Mouse (Mus musculus) small intestine, adult 2 months (tissue): Measurements from ENCODE around the gene Alyref2. TPM values are rescaled to one million over a fixed set of nuclear protein-coding genes. Genes with fewer than 3 reads are reported as not detected.
A peak's percentile ranks its signal among the peaks of the same experiment; 100 is the strongest.

Experiments
- H3K27ac ChIP-seq: fragments of 200-500 bp; 2 replicates; pipeline ENCODE4 v1.5.1; 2012; ENCODE audit warnings: low read depth, low read length, control low read depth, inconsistent platforms; ENCODE audit not compliant: insufficient read depth
- H3K27me3 ChIP-seq: fragments of 200-500 bp; 2 replicates; pipeline ENCODE4 v1.6.1; 2012; ENCODE audit warnings: mild to moderate bottlenecking, moderate library complexity, low read length, inconsistent platforms; ENCODE audit not compliant: control insufficient read depth, insufficient read depth
- H3K36me3 ChIP-seq: fragments of 200-500 bp; 2 replicates; pipeline ENCODE4 v1.6.1; 2012; ENCODE audit warnings: mild to moderate bottlenecking, low read length, control low read depth, inconsistent platforms; ENCODE audit not compliant: control insufficient read depth, insufficient read depth
- H3K4me1 ChIP-seq: fragments of 200-500 bp; 2 replicates; pipeline ENCODE4 v1.6.1; 2012; ENCODE audit warnings: low read length, inconsistent platforms, mixed read lengths; ENCODE audit not compliant: control insufficient read depth, insufficient read depth, insufficient read length
- H3K4me3 ChIP-seq: fragments of 200-500 bp; 2 replicates; pipeline ENCODE4 v1.5.1; 2012; ENCODE audit warnings: low read depth, mild to moderate bottlenecking, control low read depth, inconsistent platforms, low read length, moderate library complexity
- CTCF ChIP-seq: fragments of 200-500 bp; IDR thresholded peaks from 2 replicates; pipeline ENCODE4 v1.5.1; 2012; ENCODE audit warnings: low read depth, mild to moderate bottlenecking, control low read depth, inconsistent platforms, low read length, moderate library complexity, mixed read lengths; ENCODE audit not compliant: insufficient replicate concordance, insufficient read length; ENCODE audit errors: extremely low read depth
- POLR2A ChIP-seq: fragments of 200-500 bp; IDR thresholded peaks from 2 replicates; pipeline ENCODE4 v1.6.1; 2012; ENCODE audit warnings: low read depth, mild to moderate bottlenecking, control low read depth, inconsistent platforms, low read length, moderate library complexity
- WGBS: fragments of 180-500 bp; shearing (Covaris S2); methylation state at CpG from one replicate; pipeline ENCODE4 v1.1.7; 2018; 5-methylcytosine and 5-hydroxymethylcytosine counted together
- polyA plus RNA-seq: library from polyadenylated mRNA; depleted of rRNA; stranded (reverse); fragments of >200 nt; gene quantifications from 2 replicates; pipeline ENCODE4 v1.2.3, GENCODE M21; 2012

Alyref2 gene
- polyA plus RNA-seq, 1 experiment = 5.0 TPM

- TF ChIP-seq POLR2A (no peak), CTCF (no peak)
- no peaks in the 10 kb centered on the region; the same call in 1 of the 2 replicates for H3K4me1 ChIP-seq
- 92% methylated on average over 5 of the region's 5 CpGs for WGBS
- H3K4me3 ChIP-seq = no peak overlapping the region
- no peak overlapping the region for H3K27ac ChIP-seq
- no peaks in the 10 kb centered on the region for H3K27me3 ChIP-seq
- no peaks in the 10 kb centered on the region for H3K36me3 ChIP-seq
Measured at GRCm38 (mm10) chr1:171499856-171500255, 3.4 kb upstream of the Alyref2 start.

GRCm38 (mm10) chr1:171501016-171501610 lies 2.2 kb upstream of the Alyref2 start:
- H3K36me3 ChIP-seq = no peaks in the 10 kb centered on the region
- no peaks in the 10 kb centered on the region; the same call in 1 of the 2 replicates for H3K4me1 ChIP-seq
- no peaks in the 10 kb centered on the region for H3K27me3 ChIP-seq
- 58% methylated on average over 6 of the region's 6 CpGs for WGBS
- H3K4me3 ChIP-seq = no peak overlapping the region
- H3K27ac ChIP-seq = no peak overlapping the region
- TF ChIP-seq POLR2A = no peak
- TF ChIP-seq CTCF = no peak

- Histone ChIP-seq H3K27me3 (no peaks in the 10 kb centered on the region), H3K4me1 (no peaks in the 10 kb centered on the region; the same call in 1 of the 2 replicates), H3K4me3 (peak overlapping the region; percentile 32; the same call in 1 of the 2 replicates), H3K36me3 (no peaks in the 10 kb centered on the region), H3K27ac (no peak overlapping the region)
- no peak for TF ChIP-seq POLR2A
- peak; percentile 50; the same call in 1 of the 2 replicates for TF ChIP-seq CTCF
- WGBS = 6% methylated on average over 5 of the region's 5 CpGs
Measured at GRCm38 (mm10) chr1:171501636-171502080, 1.6 kb upstream of the Alyref2 start.

- Histone ChIP-seq H3K27ac (no peak overlapping the region; the same call in 1 of the 2 replicates), H3K4me3 (no peak overlapping the region; the same call in 1 of the 2 replicates), H3K36me3 (no peaks in the 10 kb centered on the region), H3K4me1 (no peaks in the 10 kb centered on the region; the same call in 1 of the 2 replicates), H3K27me3 (no peaks in the 10 kb centered on the region)
- 1% methylated on average over 14 of the region's 14 CpGs for whole genome bisulfite sequencing
- TF ChIP-seq POLR2A (no peak), CTCF (peak; percentile 63; the same call in 1 of the 2 replicates)
Measured at GRCm38 (mm10) chr1:171502388-171503249, 659 bp upstream of the Alyref2 start.

GRCm38 (mm10) chr1:171503592-171504291 lies 464 bp downstream of the Alyref2 start:
- WGBS = under 1% methylated on average over 53 of the region's 53 CpGs
- peak overlapping the region; percentile 94 for H3K27ac ChIP-seq
- no peaks in the 10 kb centered on the region for H3K27me3 ChIP-seq
- no peaks in the 10 kb centered on the region for H3K36me3 ChIP-seq
- TF ChIP-seq CTCF (no peak), POLR2A (0 out of 2 replicates have a peak, but pooled peaks have one; percentile 14)
- H3K4me1 ChIP-seq = no peaks in the 10 kb centered on the region; the same call in 1 of the 2 replicates
- peak overlapping the region; percentile 70 for H3K4me3 ChIP-seq

GRCm38 (mm10) chr1:171504586-171504985 lies 1.3 kb downstream of the Alyref2 start:
- no peak overlapping the region for H3K4me3 ChIP-seq
- no peaks in the 10 kb centered on the region for H3K27me3 ChIP-seq
- H3K4me1 ChIP-seq = no peaks in the 10 kb centered on the region; the same call in 1 of the 2 replicates
- WGBS = 82% methylated on average over 4 of the region's 4 CpGs
- no peak for TF ChIP-seq POLR2A
- TF ChIP-seq CTCF = no peak
- no peak overlapping the region for H3K27ac ChIP-seq
- no peaks in the 10 kb centered on the region for H3K36me3 ChIP-seq
